Mouse (Mus musculus) forebrain, embryonic 13.5 days (tissue): ENCODE measurements at regions not wholly inside any gene's neighbourhood (a gene's known extent, or its start where the extent isn't known, plus 50 kb on each side); places are given as distances from the start of the nearest gene placed in this dataset.

ENCODE experiments used
- ATAC-seq: fragments of 200-750 bp; cut with Nextera tagmentation; 2 replicates; pipeline ENCODE4 v1.8.0; 2017
- H3K27ac ChIP-seq: fragments of 300-500 bp; sonication (generic); 2 replicates; pipeline ENCODE4 v1.5.1; 2015; ENCODE audit warnings: inconsistent platforms, mild to moderate bottlenecking, moderate library complexity
- H3K27me3 ChIP-seq: fragments of 300-500 bp; sonication (generic); 2 replicates; pipeline ENCODE4 v1.6.1; 2015; ENCODE audit warnings: mild to moderate bottlenecking, inconsistent platforms
- H3K36me3 ChIP-seq: fragments of 300-500 bp; sonication (generic); 2 replicates; pipeline ENCODE4 v1.6.1; 2015; ENCODE audit warnings: mild to moderate bottlenecking, inconsistent platforms; ENCODE audit not compliant: poor library complexity, severe bottlenecking
- H3K4me1 ChIP-seq: fragments of 300-500 bp; sonication (generic); 2 replicates; pipeline ENCODE4 v1.6.1; 2015; ENCODE audit warnings: inconsistent platforms
- H3K4me2 ChIP-seq: fragments of 300-500 bp; sonication (generic); 2 replicates; pipeline ENCODE4 v1.6.1; 2015; ENCODE audit warnings: inconsistent platforms, mild to moderate bottlenecking, moderate library complexity
- H3K4me3 ChIP-seq: fragments of 300-500 bp; sonication (generic); 2 replicates; pipeline ENCODE4 v1.5.1; 2015; ENCODE audit warnings: mild to moderate bottlenecking, inconsistent platforms
- H3K9ac ChIP-seq: fragments of 300-500 bp; sonication (generic); 2 replicates; pipeline ENCODE4 v1.6.1; 2015; ENCODE audit warnings: mild to moderate bottlenecking, inconsistent platforms
- H3K9me3 ChIP-seq: fragments of 300-500 bp; sonication (generic); replicated peaks from 2 replicates; pipeline ENCODE4 v1.6.1; 2016; ENCODE audit warnings: inconsistent platforms
- WGBS: fragments of 180-500 bp; shearing (Covaris S2); methylation state at CpG from one replicate; pipeline ENCODE4 v1.1.7; 2015; 5-methylcytosine and 5-hydroxymethylcytosine counted together

DNA sequence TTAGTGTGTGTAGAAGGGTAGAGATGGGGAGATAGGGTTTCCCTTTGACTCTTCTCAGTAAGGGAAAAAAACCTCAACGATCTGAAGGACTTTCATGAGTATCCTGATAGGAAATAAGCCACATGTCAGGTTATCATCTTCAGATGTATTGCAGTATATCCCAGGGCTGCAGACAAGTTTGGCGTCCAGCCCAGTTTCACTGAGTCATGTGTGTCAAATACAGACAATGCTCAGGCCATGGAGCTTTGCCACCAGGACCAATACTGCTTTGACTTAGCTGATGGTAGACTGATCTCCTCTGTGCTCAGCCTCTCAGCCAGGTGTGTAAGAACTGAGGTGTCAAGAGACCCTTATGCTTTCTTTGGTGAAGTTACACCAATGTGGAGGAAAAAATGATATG lies 62.9 kb downstream of the Cst10 start:
- no peak for ATAC-seq
- no peaks in the 10 kb centered on the region for H3K36me3 ChIP-seq
- no peak overlapping the region for H3K9ac ChIP-seq
- H3K9me3 ChIP-seq: no peaks in the 10 kb centered on the region
- no peak overlapping the region for H3K4me2 ChIP-seq
- no peaks in the 10 kb centered on the region for H3K27me3 ChIP-seq
- no peaks in the 10 kb centered on the region for H3K4me1 ChIP-seq
- no peak overlapping the region for H3K27ac ChIP-seq
- 83% methylated on average over 2 of the region's 2 CpGs for WGBS
- no peak overlapping the region for H3K4me3 ChIP-seq

GRCm38 (mm10) chr2:149472411-149472810 lies 67.6 kb downstream of the Cst10 start:
- no peak overlapping the region for H3K4me3 ChIP-seq
- H3K27me3 ChIP-seq: no peaks in the 10 kb centered on the region
- no peak overlapping the region for H3K4me2 ChIP-seq
- H3K9me3 ChIP-seq: no peaks in the 10 kb centered on the region
- ATAC-seq: no peak
- no peaks in the 10 kb centered on the region for H3K36me3 ChIP-seq
- H3K27ac ChIP-seq: no peak overlapping the region
- no peak overlapping the region for H3K9ac ChIP-seq
- H3K4me1 ChIP-seq: no peaks in the 10 kb centered on the region
- WGBS: 67% methylated on average over 2 of the region's 2 CpGs

GRCm38 (mm10) chr2:149493280-149493988 lies 88.6 kb downstream of the Cst10 start:
- Histone ChIP-seq H3K27ac (no peak overlapping the region), H3K9me3 (no peaks in the 10 kb centered on the region), H3K36me3 (no peaks in the 10 kb centered on the region), H3K4me2 (no peak overlapping the region), H3K4me1 (no peaks in the 10 kb centered on the region), H3K9ac (no peak overlapping the region), H3K4me3 (no peak overlapping the region), H3K27me3 (no peaks in the 10 kb centered on the region)
- 67% methylated on average over 2 of the region's 2 CpGs for WGBS
- no peak for ATAC-seq

DNA sequence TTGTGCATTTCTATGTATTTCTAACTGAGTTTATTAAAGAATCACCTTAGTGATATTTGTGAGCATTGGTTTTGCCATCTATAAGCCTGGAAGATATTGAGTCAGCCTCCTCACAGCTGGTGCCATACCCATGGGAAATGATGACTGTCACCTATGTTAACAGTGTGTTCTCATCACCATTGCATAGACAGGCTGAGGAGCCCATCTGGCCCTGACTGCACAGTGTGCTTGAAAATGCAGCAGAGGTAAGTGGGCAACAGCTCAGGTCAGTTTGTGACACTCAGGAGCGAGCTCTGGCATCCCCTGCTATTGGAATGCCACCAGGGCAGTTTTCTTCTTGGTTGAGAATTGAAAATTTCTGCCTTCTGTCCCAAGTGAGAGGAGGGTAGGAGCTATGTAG lies 108.0 kb downstream of the Cst10 start:
- no peak overlapping the region for H3K9ac ChIP-seq
- H3K4me1 ChIP-seq: no peaks in the 10 kb centered on the region
- no peaks in the 10 kb centered on the region for H3K27me3 ChIP-seq
- no peak overlapping the region for H3K27ac ChIP-seq
- no peaks in the 10 kb centered on the region for H3K36me3 ChIP-seq
- no peak overlapping the region for H3K4me3 ChIP-seq
- ATAC-seq: no peak
- no peaks in the 10 kb centered on the region for H3K9me3 ChIP-seq
- 83% methylated on average over 1 of the region's 1 CpGs for WGBS
- H3K4me2 ChIP-seq: no peak overlapping the region

DNA sequence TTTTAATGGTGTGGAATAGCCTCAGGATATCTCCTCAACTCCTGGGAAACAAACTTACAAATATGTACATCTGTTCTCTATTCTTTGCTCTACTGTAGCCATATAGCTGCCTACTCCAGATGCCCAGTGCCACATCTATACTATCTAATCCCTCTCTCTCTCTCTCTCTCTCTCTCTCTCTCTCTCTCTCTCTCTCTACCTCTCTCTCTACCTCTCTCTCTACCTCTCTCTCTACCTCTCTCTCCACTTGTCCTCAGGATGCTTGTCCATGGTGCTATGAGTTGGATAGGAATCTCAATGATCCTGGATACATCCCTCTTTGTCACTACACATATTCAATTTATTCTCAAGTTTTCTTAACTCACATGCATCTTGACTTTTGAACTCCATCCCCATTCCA lies 119.6 kb downstream of the Cst10 start:
- Histone ChIP-seq H3K4me2 (no peak overlapping the region), H3K9me3 (no peaks in the 10 kb centered on the region), H3K27ac (no peak overlapping the region), H3K27me3 (no peaks in the 10 kb centered on the region), H3K4me1 (no peaks in the 10 kb centered on the region), H3K9ac (no peak overlapping the region), H3K4me3 (no peak overlapping the region), H3K36me3 (no peaks in the 10 kb centered on the region)
- no peak for ATAC-seq

DNA sequence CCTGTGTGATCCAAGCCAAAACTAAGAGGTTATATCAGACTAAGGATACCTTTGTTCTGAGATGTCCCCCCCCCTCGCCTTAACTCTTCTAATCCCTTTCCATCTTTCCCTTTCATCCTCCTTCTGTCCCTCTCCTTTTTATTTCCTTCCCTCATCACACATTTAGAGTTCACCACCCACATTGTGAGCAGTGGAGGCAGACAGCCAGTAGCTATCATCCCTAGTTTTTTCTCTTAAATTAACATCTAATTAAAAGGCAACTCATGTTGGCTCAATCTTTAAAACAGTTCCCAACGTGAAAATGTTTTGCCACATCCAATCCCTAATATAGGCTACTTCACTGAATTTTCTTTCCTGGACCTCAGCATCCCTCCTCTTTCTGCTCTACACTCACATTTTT lies 138.0 kb downstream of the Cst10 start:
- H3K4me3 ChIP-seq: no peak overlapping the region
- no peak overlapping the region for H3K4me2 ChIP-seq
- H3K9ac ChIP-seq: no peak overlapping the region
- ATAC-seq: no peak
- H3K27ac ChIP-seq: no peak overlapping the region
- no peaks in the 10 kb centered on the region for H3K36me3 ChIP-seq
- 63% methylated on average over 2 of the region's 2 CpGs for WGBS
- no peaks in the 10 kb centered on the region for H3K4me1 ChIP-seq
- H3K27me3 ChIP-seq: no peaks in the 10 kb centered on the region
- no peaks in the 10 kb centered on the region for H3K9me3 ChIP-seq

DNA sequence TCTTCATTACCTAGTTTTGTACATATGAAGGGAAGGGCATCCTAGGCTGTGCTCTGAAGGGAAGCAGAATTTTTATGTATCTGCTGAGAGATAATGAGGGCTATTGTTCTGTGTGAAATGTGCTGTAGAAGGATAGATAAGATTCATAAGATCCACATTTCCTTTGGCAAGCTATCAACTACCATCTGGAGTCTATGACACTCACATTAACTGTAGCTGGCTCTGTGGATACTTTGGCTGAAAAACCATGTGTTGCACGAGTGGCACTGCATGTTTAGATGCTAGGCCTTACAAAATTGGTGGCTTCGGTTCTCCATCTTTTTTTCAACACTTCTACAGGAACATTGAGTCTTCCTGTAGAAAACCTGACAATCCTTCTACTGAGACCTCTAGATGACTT lies 140.9 kb downstream of the Cst10 start:
- Histone ChIP-seq H3K27me3 (no peaks in the 10 kb centered on the region), H3K27ac (no peak overlapping the region), H3K4me1 (no peaks in the 10 kb centered on the region), H3K9me3 (no peaks in the 10 kb centered on the region), H3K4me2 (no peak overlapping the region), H3K36me3 (no peaks in the 10 kb centered on the region), H3K9ac (no peak overlapping the region), H3K4me3 (no peak overlapping the region)
- ATAC-seq: no peak
- 79% methylated on average over 2 of the region's 2 CpGs for whole genome bisulfite sequencing

DNA sequence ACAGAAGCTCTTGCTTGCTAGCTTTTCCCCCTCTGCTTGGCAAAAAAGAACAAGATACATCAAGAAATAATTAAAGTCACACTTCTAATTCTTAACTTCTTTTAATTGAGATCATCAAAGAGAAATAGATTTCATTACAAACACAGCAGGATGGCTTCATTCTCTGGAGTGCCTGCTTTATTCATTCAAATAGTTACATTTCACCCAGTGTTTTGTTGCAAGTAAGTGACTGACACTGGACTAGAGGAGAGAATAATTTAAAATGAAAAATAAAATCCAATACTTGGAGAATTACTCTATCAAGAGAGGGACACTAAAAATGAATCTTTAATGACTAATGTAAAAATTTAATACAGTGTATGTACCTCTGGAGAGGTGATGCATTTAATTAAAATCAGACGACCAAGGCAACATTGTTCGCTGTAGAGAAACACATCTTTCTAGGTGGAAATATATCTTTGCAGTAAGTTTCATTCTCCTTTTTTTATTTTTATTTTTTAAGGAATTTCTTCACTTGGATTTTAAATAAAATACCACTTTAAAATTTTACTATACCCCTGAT lies 141.9 kb downstream of the Cst10 start:
- Histone ChIP-seq H3K27me3 (no peaks in the 10 kb centered on the region), H3K4me2 (no peak overlapping the region), H3K27ac (no peak overlapping the region), H3K36me3 (no peaks in the 10 kb centered on the region), H3K4me3 (no peak overlapping the region), H3K4me1 (no peaks in the 10 kb centered on the region), H3K9ac (no peak overlapping the region), H3K9me3 (no peaks in the 10 kb centered on the region)
- no peak for ATAC-seq
- 91% methylated on average over 2 of the region's 2 CpGs for WGBS

GRCm38 (mm10) chr2:149555209-149555608 lies 150.4 kb downstream of the Cst10 start:
- H3K4me3 ChIP-seq: no peak overlapping the region
- H3K9me3 ChIP-seq: no peaks in the 10 kb centered on the region
- H3K36me3 ChIP-seq: no peaks in the 10 kb centered on the region
- H3K4me1 ChIP-seq: no peaks in the 10 kb centered on the region
- no peak overlapping the region for H3K27ac ChIP-seq
- H3K9ac ChIP-seq: no peak overlapping the region
- no peaks in the 10 kb centered on the region for H3K27me3 ChIP-seq
- ATAC-seq: no peak
- H3K4me2 ChIP-seq: no peak overlapping the region

GRCm38 (mm10) chr2:149573773-149574172 lies 168.9 kb downstream of the Cst10 start:
- WGBS: 79% methylated on average over 1 of the region's 1 CpGs
- Histone ChIP-seq H3K36me3 (no peaks in the 10 kb centered on the region), H3K9me3 (no peaks in the 10 kb centered on the region), H3K4me2 (no peak overlapping the region), H3K4me1 (no peaks in the 10 kb centered on the region), H3K4me3 (no peak overlapping the region), H3K27me3 (no peaks in the 10 kb centered on the region), H3K27ac (no peak overlapping the region), H3K9ac (no peak overlapping the region)
- no peak for ATAC-seq

DNA sequence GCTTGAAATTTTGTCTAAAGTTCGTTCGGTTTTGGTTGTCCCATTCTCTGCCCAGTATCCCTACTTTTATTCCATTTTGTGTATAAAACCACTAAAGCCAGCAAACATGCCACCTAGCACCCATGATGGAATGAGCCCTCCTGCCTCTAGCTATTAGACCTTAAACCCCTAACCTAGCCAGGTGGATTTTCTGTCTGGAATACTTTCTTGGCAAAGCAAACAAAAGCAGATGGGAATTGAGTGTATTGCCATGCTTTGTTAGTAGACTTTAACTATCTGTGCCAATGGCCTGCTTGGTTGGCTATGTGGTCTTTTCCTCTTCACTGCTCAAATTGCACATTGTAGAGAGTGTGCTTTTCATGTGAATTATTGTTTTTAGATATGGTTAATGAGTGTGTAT lies 197.7 kb downstream of the Cst10 start:
- no peaks in the 10 kb centered on the region for H3K4me1 ChIP-seq
- H3K27ac ChIP-seq: no peak overlapping the region
- 90% methylated on average over 2 of the region's 2 CpGs for WGBS
- no peak for ATAC-seq
- no peaks in the 10 kb centered on the region for H3K36me3 ChIP-seq
- no peak overlapping the region for H3K4me3 ChIP-seq
- H3K9me3 ChIP-seq: no peaks in the 10 kb centered on the region
- H3K27me3 ChIP-seq: no peaks in the 10 kb centered on the region
- H3K9ac ChIP-seq: no peak overlapping the region
- no peak overlapping the region for H3K4me2 ChIP-seq

DNA sequence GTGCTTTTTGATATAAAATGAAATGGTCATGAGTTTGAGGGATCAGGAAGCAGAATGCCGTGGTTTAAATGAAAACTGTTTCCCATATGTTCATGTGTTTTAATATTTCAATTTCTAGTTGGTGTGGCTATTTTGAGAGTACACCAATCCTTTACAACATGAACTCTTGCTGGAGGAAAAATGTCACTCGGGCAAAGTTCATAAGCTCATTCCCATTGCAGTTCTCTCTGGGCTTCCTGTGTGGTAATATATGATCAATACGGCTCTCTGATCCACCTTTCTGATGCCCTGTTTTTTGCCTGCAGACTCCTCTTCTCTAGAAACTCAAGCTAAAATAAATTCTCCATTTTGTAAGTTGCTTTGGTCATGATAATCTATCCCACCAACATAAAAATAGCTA lies 208.5 kb downstream of the Cst10 start:
- WGBS: 88% methylated on average over 3 of the region's 3 CpGs
- Histone ChIP-seq H3K36me3 (no peaks in the 10 kb centered on the region), H3K4me1 (no peaks in the 10 kb centered on the region), H3K27ac (no peak overlapping the region), H3K27me3 (no peaks in the 10 kb centered on the region), H3K4me3 (no peak overlapping the region), H3K9me3 (no peaks in the 10 kb centered on the region), H3K9ac (no peak overlapping the region), H3K4me2 (no peak overlapping the region)
- ATAC-seq: no peak
